Mouse (Mus musculus): ENCODE results near the gene Zfp317. TPM values are rescaled to one million over a fixed set of nuclear protein-coding genes. Genes with fewer than 3 reads are reported as not detected.

The Zfp317 gene
- polyA plus RNA-seq, 1 experiment from 2014 or later, result 40.6 TPM

Other genes with a start within 250 kb of the Zfp317 start
- not detected in 2 replicates for gene Olfr847, start 243.4 kb upstream of the Zfp317 start, polyA plus RNA-seq (2016; fragmentation: Nextera tagmentation; extraction: Ambion mirVana)
- not detected in 2 replicates for gene Olfr849, start 181.8 kb upstream of the Zfp317 start, polyA plus RNA-seq (2016; fragmentation: Nextera tagmentation; extraction: Ambion mirVana)
- gene Olfr850, start 143.9 kb upstream of the Zfp317 start, polyA plus RNA-seq (2016; fragmentation: Nextera tagmentation; extraction: Ambion mirVana), result not detected in 2 replicates
- gene Olfr851, start 128.8 kb upstream of the Zfp317 start, polyA plus RNA-seq (2016; fragmentation: Nextera tagmentation; extraction: Ambion mirVana), result not detected in 2 replicates
- gene Olfr853, start 81.0 kb upstream of the Zfp317 start, polyA plus RNA-seq (2016; fragmentation: Nextera tagmentation; extraction: Ambion mirVana), result not detected in 2 replicates
- gene Olfr854, start 54.7 kb upstream of the Zfp317 start, polyA plus RNA-seq (2016; fragmentation: Nextera tagmentation; extraction: Ambion mirVana), result not detected in 2 replicates
- not detected in 2 replicates for gene Olfr855, start 39.5 kb upstream of the Zfp317 start, polyA plus RNA-seq (2016; fragmentation: Nextera tagmentation; extraction: Ambion mirVana)
- gene Olfr857, start 87.3 kb downstream of the Zfp317 start, polyA plus RNA-seq (2016; fragmentation: Nextera tagmentation; extraction: Ambion mirVana), result not detected in 2 replicates
- not detected in 2 replicates for gene Olfr58, start 158.2 kb downstream of the Zfp317 start, polyA plus RNA-seq (2016; fragmentation: Nextera tagmentation; extraction: Ambion mirVana)
- not detected in 2 replicates for gene Olfr859, start 182.8 kb downstream of the Zfp317 start, polyA plus RNA-seq (2016; fragmentation: Nextera tagmentation; extraction: Ambion mirVana)
- not detected in 2 replicates for gene Olfr860, start 227.6 kb downstream of the Zfp317 start, polyA plus RNA-seq (2016; fragmentation: Nextera tagmentation; extraction: Ambion mirVana)

Data from neural tube, embryonic 12.5 days (tissue).